Mouse (Mus musculus): ENCODE data around the gene Col8a2.

- TF ChIP-seq CTCF (IDR thresholded peaks at IDR 0.05; ENCODE audit: extremely low read depth, insufficient read depth, low read length) = no peak
- no peak for TF ChIP-seq POLR2A (IDR thresholded peaks at IDR 0.05; ENCODE audit: extremely low read depth, insufficient read depth, low read length)
Observed at GRCm38 (mm10) chr4:126269292-126269691, 17.3 kb upstream of the Col8a2 start.

Measured in cortical plate, adult 2 months (tissue).